Mouse (Mus musculus) MEL (cell line): ENCODE measurements at regions not wholly inside any gene's neighbourhood (a gene's known extent, or its start where the extent isn't known, plus 50 kb on each side); places are given as distances from the start of the nearest gene placed in this dataset.
"Not testable (repeated sequence)": the region's sequence is repeated elsewhere in the genome, so short reads cannot be mapped to it uniquely, and the experiment has no call there.

Experiments
- DNase-seq: peaks from one replicate; pipeline ENCODE4 v3.0.0; 2011; ENCODE audit warnings: low read depth, low spot score
- H3K27ac ChIP-seq: 2 replicates; pipeline ENCODE4 v1.5.1; 2012; ENCODE audit warnings: low read depth, mild to moderate bottlenecking, control low read depth, low read length, moderate library complexity; ENCODE audit not compliant: control insufficient read depth
- H3K27me3 ChIP-seq, 2 experiments: fragments of 150-350 bp in 1 of 2; sonication (generic) in 1 of 2; 2 replicates each; pipeline ENCODE4 v1.6.1; 2012; ENCODE audit warnings: low read length in 2 of 2, mild to moderate bottlenecking in 2 of 2, improper control_type of control experiment in 1 of 2, moderate library complexity in 1 of 2; ENCODE audit not compliant: insufficient read depth in 2 of 2, control insufficient read depth in 1 of 2
- H3K36me3 ChIP-seq, 2 experiments: 2 replicates each; pipeline ENCODE4 v1.6.1; 2012 to 2014; ENCODE audit warnings: low read length in 2 of 2, improper control_type of control experiment in 1 of 2, inconsistent platforms in 1 of 2, mild to moderate bottlenecking in 1 of 2; ENCODE audit not compliant: insufficient read depth in 2 of 2, control insufficient read depth in 1 of 2
- H3K4me1 ChIP-seq, 2 experiments: fragments of 150-350 bp in 1 of 2; sonication (generic) in 1 of 2; 2 replicates each; pipeline ENCODE4 v1.6.1; 2012; ENCODE audit warnings: low read length in 2 of 2, improper control_type of control experiment in 1 of 2, mild to moderate bottlenecking in 1 of 2; ENCODE audit not compliant: insufficient read depth in 2 of 2, control insufficient read depth in 1 of 2
- H3K4me3 ChIP-seq, 2 experiments: fragments of 150-350 bp in 1 of 2; sonication (generic) in 1 of 2; 2 replicates each; pipeline ENCODE4 v1.5.1; 2012; ENCODE audit warnings: low read depth in 2 of 2, low read length in 2 of 2, mild to moderate bottlenecking in 2 of 2, moderate library complexity in 2 of 2, control low read depth in 1 of 2, improper control_type of control experiment in 1 of 2; ENCODE audit not compliant: control insufficient read depth in 1 of 2, insufficient read depth in 1 of 2
- H3K79me2 ChIP-seq: 2 replicates; pipeline ENCODE4 v1.6.1; 2012; ENCODE audit warnings: mild to moderate bottlenecking, low read length, moderate library complexity; ENCODE audit not compliant: control insufficient read depth, poor library complexity, insufficient read depth
- H3K9ac ChIP-seq: 2 replicates; pipeline ENCODE4 v1.6.1; 2012; ENCODE audit warnings: low read depth, mild to moderate bottlenecking, control low read depth, low read length, moderate library complexity; ENCODE audit not compliant: control insufficient read depth, poor library complexity, severe bottlenecking
- H3K9me3 ChIP-seq: fragments of 150-350 bp; sonication (generic); replicated peaks from 2 replicates; pipeline ENCODE4 v1.6.1; 2012; ENCODE audit warnings: mild to moderate bottlenecking, low read length, improper control_type of control experiment, moderate library complexity; ENCODE audit not compliant: insufficient read depth
- CHD2 ChIP-seq: IDR thresholded peaks from 2 replicates; pipeline ENCODE4 v1.6.1; 2011; ENCODE audit warnings: low read length, improper control_type of control experiment
- CTCF ChIP-seq, 3 experiments: IDR thresholded peaks in 2 of 3; conservative IDR thresholded peaks in 1 of 3; 2 replicates each; pipeline ENCODE4 v1.5.1; 2011 to 2012; ENCODE audit warnings: low read length in 3 of 3, low read depth in 2 of 3, mild to moderate bottlenecking in 2 of 3, improper control_type of control experiment in 1 of 3, inconsistent platforms in 1 of 3, mixed read lengths in 1 of 3, moderate library complexity in 1 of 3; ENCODE audit not compliant: control insufficient read depth in 1 of 3, insufficient read depth in 1 of 3, poor library complexity in 1 of 3, severe bottlenecking in 1 of 3
- MYB ChIP-seq: IDR thresholded peaks from 2 replicates; pipeline ENCODE4 v1.6.1; 2011; ENCODE audit warnings: mild to moderate bottlenecking, low read depth, low read length, improper control_type of control experiment
- MYC ChIP-seq: IDR thresholded peaks from 2 replicates; pipeline ENCODE4 v1.6.1; 2011; ENCODE audit warnings: low read depth, mild to moderate bottlenecking, low read length, improper control_type of control experiment, moderate library complexity
- USF2 ChIP-seq, 2 experiments: IDR thresholded peaks; 2 replicates each; pipeline ENCODE4 v1.6.1; 2011 to 2012; ENCODE audit warnings: improper control_type of control experiment in 2 of 2, low read length in 2 of 2, borderline replicate concordance in 1 of 2, inconsistent platforms in 1 of 2, low read depth in 1 of 2, mild to moderate bottlenecking in 1 of 2; ENCODE audit not compliant: insufficient read depth in 1 of 2

DNA sequence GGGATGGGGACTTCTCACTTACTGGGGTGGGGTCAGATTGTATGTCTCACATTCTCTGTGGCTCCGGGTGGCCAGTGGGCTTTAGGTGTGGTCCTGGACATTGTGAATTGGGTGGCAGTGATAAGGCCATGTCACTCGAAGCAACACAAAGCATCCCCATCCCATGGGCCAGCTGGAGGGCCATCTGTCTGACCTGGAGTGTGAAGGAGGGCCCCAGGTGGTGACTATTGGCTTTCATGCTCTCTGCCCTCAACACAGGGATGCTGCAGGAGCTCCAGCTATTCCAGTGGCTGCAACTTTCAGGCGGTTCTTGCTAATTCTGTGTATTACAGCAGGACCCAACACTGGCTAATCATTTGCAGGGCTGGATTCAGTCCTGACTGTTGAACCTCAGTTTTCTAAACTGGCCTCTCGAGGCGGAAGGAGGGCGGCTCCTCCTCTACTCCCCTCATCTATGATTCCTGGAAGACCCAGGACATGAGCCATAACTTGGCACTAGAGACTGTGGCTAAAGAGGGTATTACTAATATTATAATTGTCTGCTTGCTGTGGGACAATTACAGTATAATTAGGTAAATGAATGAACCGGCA is 64.1 kb downstream of the 9530068E07Rik start:
- Histone ChIP-seq H3K27me3 (0 out of 4 replicates have a peak, but pooled peaks cover 0 to 1% of the 10 kb centered on the region in 2 experiments), H3K9ac (no peak overlapping the region), H3K4me1 (no peaks in the 10 kb centered on the region), H3K4me3 (no peak overlapping the region), H3K36me3 (no peaks in the 10 kb centered on the region), H3K9me3 (no peaks in the 10 kb centered on the region), H3K27ac (no peak overlapping the region), H3K79me2 (no peaks in the 10 kb centered on the region)
- no peak for DNase-seq
- TF ChIP-seq CHD2 (no peak), CTCF (IDR thresholded peaks at IDR 0.05 in 2 of 3, conservative IDR thresholded peaks at IDR 0.05 in 1 of 3; ENCODE audit: control insufficient read depth in 1 of 3, insufficient read depth in 1 of 3, low read depth in 2 of 3, low read length in 3 of 3, poor library complexity in 1 of 3, severe bottlenecking in 1 of 3) (no peak), USF2 (IDR thresholded peaks at IDR 0.05; ENCODE audit: borderline replicate concordance in 1 of 2, insufficient read depth in 1 of 2, low read depth in 1 of 2, low read length in 2 of 2) (no peak), MYB (no peak), MYC (no peak)

DNA sequence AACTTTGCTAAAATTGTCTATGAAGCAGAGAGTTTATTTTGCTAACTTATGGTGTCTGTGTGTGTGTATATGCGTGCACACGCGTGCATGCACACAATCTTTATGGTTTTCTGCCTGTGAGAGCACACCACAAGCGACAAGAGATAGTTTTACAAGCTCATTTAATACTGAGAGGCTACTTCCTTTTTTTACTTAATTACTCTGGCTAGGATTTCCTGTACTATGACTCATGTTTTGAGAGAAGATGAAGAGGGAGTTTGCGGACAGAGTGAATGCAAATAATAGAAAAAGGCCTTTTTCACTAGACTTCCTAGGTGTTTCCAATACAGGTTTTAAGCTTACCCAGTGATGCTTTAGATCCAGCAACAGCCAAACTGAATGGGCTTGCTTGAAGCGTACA is 74.9 kb downstream of the 9530068E07Rik start:
- H3K27me3 ChIP-seq, H3K36me3 ChIP-seq, DNase-seq, H3K4me1 ChIP-seq, H3K4me3 ChIP-seq, H3K9me3 ChIP-seq, H3K9ac ChIP-seq, H3K27ac ChIP-seq, H3K79me2 ChIP-seq: not testable (repeated sequence)

DNA sequence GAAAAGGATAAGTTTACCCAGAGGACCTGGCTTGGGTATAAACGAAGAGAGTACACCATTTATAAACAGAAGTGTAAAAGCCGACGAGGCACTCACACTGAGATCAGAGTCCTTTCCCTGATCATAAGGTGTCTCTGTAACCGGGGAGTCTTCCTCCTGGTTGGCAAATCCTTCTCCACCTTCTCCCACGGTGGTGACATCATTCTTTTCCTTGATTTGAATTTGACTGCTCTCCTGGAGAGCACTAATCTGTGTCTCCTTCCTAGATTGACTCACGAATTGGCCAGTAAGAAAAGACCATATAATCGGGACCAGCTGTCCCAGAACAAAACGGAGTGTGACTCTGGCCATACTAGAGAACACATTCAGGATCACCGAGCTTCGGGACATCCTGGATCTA is 83.9 kb downstream of the 9530068E07Rik start:
- H3K27ac ChIP-seq, H3K36me3 ChIP-seq, H3K4me1 ChIP-seq, H3K79me2 ChIP-seq, DNase-seq, H3K27me3 ChIP-seq, H3K9ac ChIP-seq, H3K4me3 ChIP-seq, H3K9me3 ChIP-seq: not testable (repeated sequence)

DNA sequence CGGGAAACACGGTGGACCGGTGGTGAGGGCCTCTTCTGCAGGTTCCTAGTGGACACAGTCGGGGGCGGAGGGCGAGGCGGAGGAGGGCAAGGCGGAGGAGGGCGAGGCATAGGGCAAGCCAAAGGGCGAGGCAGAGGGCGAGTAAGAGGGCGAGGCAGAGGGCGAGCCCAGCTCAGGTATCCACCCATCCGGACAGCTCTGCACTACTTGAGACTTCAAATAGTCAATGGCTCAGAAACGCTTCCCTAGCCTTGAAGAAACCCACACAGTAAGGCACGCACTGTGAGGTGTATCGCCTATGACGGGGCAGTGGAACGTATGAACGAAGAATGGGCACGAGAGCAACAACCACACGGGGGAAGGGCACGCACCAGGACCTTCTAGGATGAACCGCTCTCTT is 84.5 kb downstream of the 9530068E07Rik start:
- not testable (repeated sequence) for H3K27ac ChIP-seq, DNase-seq, H3K9me3 ChIP-seq, H3K36me3 ChIP-seq, H3K79me2 ChIP-seq, H3K9ac ChIP-seq, H3K27me3 ChIP-seq, H3K4me1 ChIP-seq, H3K4me3 ChIP-seq

- DNase-seq, H3K9me3 ChIP-seq, H3K79me2 ChIP-seq: not testable (repeated sequence)
Observed at GRCm38 (mm10) chr11:52483534-52483933, 87.3 kb downstream of the 9530068E07Rik start.

GRCm38 (mm10) chr11:52488538-52488937 is 92.3 kb downstream of the 9530068E07Rik start:
- not testable (repeated sequence) for H3K27ac ChIP-seq, H3K79me2 ChIP-seq, H3K9ac ChIP-seq, H3K36me3 ChIP-seq, H3K4me1 ChIP-seq, H3K9me3 ChIP-seq, H3K4me3 ChIP-seq, H3K27me3 ChIP-seq, DNase-seq

More at GRCm38 (mm10) chr11:52483534-52483933, 87.3 kb downstream of the 9530068E07Rik start:
- H3K27me3 ChIP-seq, H3K4me1 ChIP-seq, H3K27ac ChIP-seq, H3K36me3 ChIP-seq, H3K9ac ChIP-seq, H3K4me3 ChIP-seq: not testable (repeated sequence)
